Mouse (Mus musculus) neural tube, embryonic 11.5 days (tissue): Measurements from ENCODE around the gene Olfr1414. TPM values are rescaled to one million over a fixed set of nuclear protein-coding genes. Genes with fewer than 3 reads are reported as not detected.

Experiments
- microRNA-seq: library from miRNA; unstranded; fragments of <30 nt; microRNA quantifications from one replicate; pipeline ENCODE4, GENCODE M21; 2016
- polyA plus RNA-seq: library from polyadenylated mRNA; unstranded; fragments of >200 nt; fragmentation: Nextera tagmentation; extraction: Ambion mirVana; gene quantifications from 2 replicates; pipeline ENCODE4 v1.2.1, GENCODE M21; 2014

Olfr1414 gene
- polyA plus RNA-seq, 1 experiment from 2014 or later, result not detected

Small RNA genes lying within 50 kb of the gene (microRNA-seq; reads per million reads assigned to microRNA genes)
- gene Mir6900, result 2.9 reads per million, percentile 4 among the genes with 10 or more reads in this experiment

Other genes with a start within 250 kb of the Olfr1414 start
- gene Ndufa10, start 44.8 kb downstream of the Olfr1414 start, polyA plus RNA-seq, result 296 TPM in 2 replicates
- gene Olfr1416, start 33.5 kb downstream of the Olfr1414 start, polyA plus RNA-seq, result not detected in 2 replicates
- gene Olfr1415, start 22.6 kb downstream of the Olfr1414 start, polyA plus RNA-seq, result not detected in 2 replicates
- gene Olfr1413, start 52.7 kb upstream of the Olfr1414 start, polyA plus RNA-seq, result not detected in 2 replicates
- gene Olfr1412, start 67.1 kb upstream of the Olfr1414 start, polyA plus RNA-seq, result not detected in 2 replicates
- gene Olfr1411, start 75.8 kb upstream of the Olfr1414 start, polyA plus RNA-seq, result not detected in 2 replicates
- gene Olfr1410, start 87.1 kb upstream of the Olfr1414 start, polyA plus RNA-seq, result not detected in 2 replicates
- not detected in 2 replicates for gene Olfr12, start 99.1 kb upstream of the Olfr1414 start, polyA plus RNA-seq
- 408 and 434 TPM in 2 replicates for gene Cops9, start 123.3 kb upstream of the Olfr1414 start, polyA plus RNA-seq
- gene Otos, start 130.2 kb upstream of the Olfr1414 start, polyA plus RNA-seq, result 0.08 and 0.62 TPM in 2 replicates